Mouse (Mus musculus): ENCODE measurements at regions not wholly inside any gene's neighbourhood (a gene's known extent, or its start where the extent isn't known, plus 50 kb on each side); places are given as distances from the start of the nearest gene placed in this dataset.

- no peak overlapping the region for H3K4me3 ChIP-seq (ENCODE audit: low read depth, low read length)
- DNase-seq (ENCODE audit: low spot score) = no peak
- no peak overlapping the region for H3K4me2 ChIP-seq (replicated peaks; ENCODE audit: low read depth, low read length)
- H3K4me1 ChIP-seq (replicated peaks; ENCODE audit: control insufficient read depth, insufficient read depth, low read length) = no peaks in the 10 kb centered on the region
- no peak overlapping the region for H3K27ac ChIP-seq (ENCODE audit: low read depth, low read length)
- no peak overlapping the region for H3K9ac ChIP-seq (ENCODE audit: low read depth, low read length)
- H3K36me3 ChIP-seq (ENCODE audit: control insufficient read depth, insufficient read depth, low read length) = no peaks in the 10 kb centered on the region
- no peaks in the 10 kb centered on the region for H3K27me3 ChIP-seq (ENCODE audit: control insufficient read depth, insufficient read depth, low read length)
- no peaks in the 10 kb centered on the region for H3K9me3 ChIP-seq (ENCODE audit: control insufficient read depth, low read length)
- ATAC-seq (ENCODE audit: low FRiP score) = no peak
- 90% methylated on average over 5 of the region's 5 CpGs for WGBS
Observed at GRCm38 (mm10) chr8:101564447-101564846, 1221.0 kb downstream of the Cdh11 start.

DNA sequence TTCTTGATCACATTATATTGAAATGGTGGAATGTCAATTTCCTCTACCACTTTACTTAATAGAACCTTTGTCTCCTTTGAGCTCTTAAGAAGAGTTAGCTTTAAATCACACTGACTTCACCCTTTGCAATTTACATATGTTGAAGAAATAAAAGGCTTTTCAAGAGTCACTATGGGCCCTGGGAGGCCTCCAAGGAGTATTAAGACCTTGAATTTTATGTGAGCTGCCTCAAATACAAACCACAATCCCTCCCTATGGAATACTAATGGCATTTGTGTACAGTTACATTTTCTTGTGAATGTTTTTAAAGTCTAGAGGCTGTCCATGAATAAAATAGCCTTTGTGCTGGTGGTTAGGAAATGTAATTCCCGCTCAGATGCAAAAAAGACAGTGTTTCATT is 1262.7 kb downstream of the Cdh11 start:
- no peaks in the 10 kb centered on the region for H3K27me3 ChIP-seq (ENCODE audit: control insufficient read depth, insufficient read depth, low read length)
- H3K36me3 ChIP-seq (ENCODE audit: control insufficient read depth, insufficient read depth, low read length) = no peaks in the 10 kb centered on the region
- 82% methylated on average over 1 of the region's 1 CpGs for WGBS
- no peaks in the 10 kb centered on the region for H3K9me3 ChIP-seq (ENCODE audit: control insufficient read depth, low read length)
- no peak for DNase-seq (ENCODE audit: low spot score)
- H3K4me2 ChIP-seq (replicated peaks; ENCODE audit: low read depth, low read length) = no peak overlapping the region
- no peak for ATAC-seq (ENCODE audit: low FRiP score)
- H3K9ac ChIP-seq (ENCODE audit: low read depth, low read length) = no peak overlapping the region
- no peak overlapping the region for H3K27ac ChIP-seq (ENCODE audit: low read depth, low read length)
- H3K4me3 ChIP-seq (ENCODE audit: low read depth, low read length) = no peak overlapping the region
- H3K4me1 ChIP-seq (replicated peaks; ENCODE audit: control insufficient read depth, insufficient read depth, low read length) = no peaks in the 10 kb centered on the region

GRCm38 (mm10) chr8:101478554-101479314 is 1306.7 kb downstream of the Cdh11 start:
- DNase-seq (ENCODE audit: low spot score) (no peak), ATAC-seq (ENCODE audit: low FRiP score) (no peak)
- no peak overlapping the region for H3K4me3 ChIP-seq (ENCODE audit: low read depth, low read length)
- no peaks in the 10 kb centered on the region for H3K36me3 ChIP-seq (ENCODE audit: control insufficient read depth, insufficient read depth, low read length)
- no peak overlapping the region for H3K27ac ChIP-seq (ENCODE audit: low read depth, low read length)
- 87% methylated on average over 2 of the region's 2 CpGs for WGBS
- no peaks in the 10 kb centered on the region for H3K9me3 ChIP-seq (ENCODE audit: control insufficient read depth, low read length)
- H3K4me1 ChIP-seq (replicated peaks; ENCODE audit: control insufficient read depth, insufficient read depth, low read length) = no peaks in the 10 kb centered on the region
- no peak overlapping the region for H3K9ac ChIP-seq (ENCODE audit: low read depth, low read length)
- no peaks in the 10 kb centered on the region for H3K27me3 ChIP-seq (ENCODE audit: control insufficient read depth, insufficient read depth, low read length)
- H3K4me2 ChIP-seq (replicated peaks; ENCODE audit: low read depth, low read length) = no peak overlapping the region

GRCm38 (mm10) chr8:101466363-101466762 is 1319.1 kb downstream of the Cdh11 start:
- Histone ChIP-seq H3K9me3 (ENCODE audit: control insufficient read depth, low read length) (no peaks in the 10 kb centered on the region), H3K27ac (ENCODE audit: low read depth, low read length) (no peak overlapping the region), H3K4me3 (ENCODE audit: low read depth, low read length) (no peak overlapping the region), H3K27me3 (ENCODE audit: control insufficient read depth, insufficient read depth, low read length) (no peaks in the 10 kb centered on the region), H3K4me1 (replicated peaks; ENCODE audit: control insufficient read depth, insufficient read depth, low read length) (no peaks in the 10 kb centered on the region), H3K9ac (ENCODE audit: low read depth, low read length) (no peak overlapping the region), H3K36me3 (ENCODE audit: control insufficient read depth, insufficient read depth, low read length) (no peaks in the 10 kb centered on the region), H3K4me2 (replicated peaks; ENCODE audit: low read depth, low read length) (no peak overlapping the region)
- DNase-seq (ENCODE audit: low spot score) (no peak), ATAC-seq (ENCODE audit: low FRiP score) (no peak)
- WGBS = 74% methylated on average over 3 of the region's 3 CpGs

DNA sequence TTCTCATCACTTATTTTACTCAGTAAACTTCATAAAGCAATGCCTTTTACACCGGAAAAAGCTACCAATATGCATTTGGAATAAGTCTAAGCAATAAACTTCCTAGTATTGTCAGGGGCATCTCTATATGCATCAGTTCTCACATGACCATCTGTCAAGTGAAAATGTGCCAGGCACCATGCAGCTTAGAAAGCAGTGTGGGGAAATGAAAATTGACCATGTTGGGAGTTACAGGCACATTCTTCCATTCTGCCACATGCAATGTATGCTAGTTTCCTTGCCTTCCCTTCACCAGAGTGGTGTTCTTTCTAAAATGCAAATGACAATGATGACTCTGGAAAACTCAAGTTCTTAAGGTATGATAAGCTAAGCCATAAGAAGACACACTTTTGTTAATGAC is 1322.9 kb downstream of the Cdh11 start:
- Histone ChIP-seq H3K27me3 (ENCODE audit: control insufficient read depth, insufficient read depth, low read length) (no peaks in the 10 kb centered on the region), H3K4me1 (replicated peaks; ENCODE audit: control insufficient read depth, insufficient read depth, low read length) (no peaks in the 10 kb centered on the region), H3K9me3 (ENCODE audit: control insufficient read depth, low read length) (no peaks in the 10 kb centered on the region), H3K27ac (ENCODE audit: low read depth, low read length) (no peak overlapping the region), H3K4me3 (ENCODE audit: low read depth, low read length) (no peak overlapping the region), H3K9ac (ENCODE audit: low read depth, low read length) (no peak overlapping the region), H3K4me2 (replicated peaks; ENCODE audit: low read depth, low read length) (no peak overlapping the region), H3K36me3 (ENCODE audit: control insufficient read depth, insufficient read depth, low read length) (no peaks in the 10 kb centered on the region)
- no peak for ATAC-seq (ENCODE audit: low FRiP score)
- no peak for DNase-seq (ENCODE audit: low spot score)
- WGBS = 93% methylated on average over 1 of the region's 1 CpGs

- no peak for DNase-seq (ENCODE audit: low spot score)
- H3K27ac ChIP-seq (ENCODE audit: low read depth, low read length) = no peak overlapping the region
- WGBS = 96% methylated on average over 1 of the region's 1 CpGs
Observed at GRCm38 (mm10) chr8:101444730-101445129, 1340.7 kb downstream of the Cdh11 start.

DNA sequence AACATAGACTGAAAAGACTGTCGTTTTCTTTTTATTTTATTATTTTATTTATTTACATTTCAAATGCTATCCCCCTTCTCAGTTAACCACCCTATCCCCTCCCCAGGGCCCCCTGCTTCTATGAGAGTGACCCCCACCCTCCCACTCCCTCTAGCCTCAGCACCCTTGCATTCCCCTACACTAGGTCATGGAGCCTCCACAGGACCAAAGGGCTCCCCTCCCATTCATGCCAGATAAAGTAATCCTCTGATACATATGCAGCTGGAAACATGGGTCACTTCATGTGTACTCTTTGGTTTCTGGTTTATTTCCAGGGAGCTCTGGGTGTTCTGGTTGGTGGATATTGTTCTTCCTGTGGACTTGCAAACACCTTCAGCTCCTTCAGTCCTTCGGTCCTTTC is 1342.9 kb downstream of the Cdh11 start:
- no peak overlapping the region for H3K4me3 ChIP-seq (ENCODE audit: low read depth, low read length)
- no peak overlapping the region for H3K4me2 ChIP-seq (replicated peaks; ENCODE audit: low read depth, low read length)
- DNase-seq (ENCODE audit: low spot score) (no peak), ATAC-seq (ENCODE audit: low FRiP score) (0 out of 2 replicates have a peak, but pooled peaks have one; percentile 33)
- H3K27ac ChIP-seq (ENCODE audit: low read depth, low read length) = no peak overlapping the region
- no peaks in the 10 kb centered on the region for H3K9me3 ChIP-seq (ENCODE audit: control insufficient read depth, low read length)
- no peaks in the 10 kb centered on the region for H3K4me1 ChIP-seq (replicated peaks; ENCODE audit: control insufficient read depth, insufficient read depth, low read length)
- H3K9ac ChIP-seq (ENCODE audit: low read depth, low read length) = no peak overlapping the region
- WGBS = 87% methylated on average over 2 of the region's 2 CpGs
- no peaks in the 10 kb centered on the region for H3K27me3 ChIP-seq (ENCODE audit: control insufficient read depth, insufficient read depth, low read length)
- no peaks in the 10 kb centered on the region for H3K36me3 ChIP-seq (ENCODE audit: control insufficient read depth, insufficient read depth, low read length)

More at GRCm38 (mm10) chr8:101444730-101445129, 1340.7 kb downstream of the Cdh11 start:
- Histone ChIP-seq H3K4me1 (replicated peaks; ENCODE audit: control insufficient read depth, insufficient read depth, low read length) (no peaks in the 10 kb centered on the region), H3K36me3 (ENCODE audit: control insufficient read depth, insufficient read depth, low read length) (no peaks in the 10 kb centered on the region), H3K4me2 (replicated peaks; ENCODE audit: low read depth, low read length) (no peak overlapping the region), H3K27me3 (ENCODE audit: control insufficient read depth, insufficient read depth, low read length) (no peaks in the 10 kb centered on the region), H3K9ac (ENCODE audit: low read depth, low read length) (no peak overlapping the region), H3K4me3 (ENCODE audit: low read depth, low read length) (no peak overlapping the region), H3K9me3 (ENCODE audit: control insufficient read depth, low read length) (no peaks in the 10 kb centered on the region)
- ATAC-seq (ENCODE audit: low FRiP score) = no peak

DNA sequence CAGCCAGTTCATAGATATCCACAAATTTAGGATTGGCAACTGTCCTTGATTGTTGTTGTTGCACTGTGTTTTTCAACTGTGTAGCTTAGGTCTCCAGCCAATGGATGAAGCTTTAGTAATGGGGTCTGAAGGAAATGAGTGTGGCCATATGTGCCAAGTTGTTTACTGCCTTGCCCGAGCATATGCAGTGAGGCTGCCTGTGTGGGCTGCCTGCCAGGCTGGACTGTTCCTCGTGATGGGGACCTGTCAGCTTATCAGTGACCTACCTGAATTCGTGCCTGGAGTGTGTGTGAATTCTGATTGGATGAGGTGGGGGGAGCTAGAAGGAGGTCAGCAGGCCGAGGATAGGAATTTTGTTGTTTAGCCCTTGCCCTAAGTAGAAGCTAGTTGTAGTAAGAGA is 1349.8 kb downstream of the Cdh11 start:
- Histone ChIP-seq H3K27me3 (ENCODE audit: control insufficient read depth, insufficient read depth, low read length) (no peaks in the 10 kb centered on the region), H3K9ac (ENCODE audit: low read depth, low read length) (no peak overlapping the region), H3K36me3 (ENCODE audit: control insufficient read depth, insufficient read depth, low read length) (no peaks in the 10 kb centered on the region), H3K4me1 (replicated peaks; ENCODE audit: control insufficient read depth, insufficient read depth, low read length) (no peaks in the 10 kb centered on the region), H3K4me2 (replicated peaks; ENCODE audit: low read depth, low read length) (no peak overlapping the region), H3K9me3 (ENCODE audit: control insufficient read depth, low read length) (no peaks in the 10 kb centered on the region), H3K27ac (ENCODE audit: low read depth, low read length) (no peak overlapping the region), H3K4me3 (ENCODE audit: low read depth, low read length) (no peak overlapping the region)
- no peak for DNase-seq (ENCODE audit: low spot score)
- 68% methylated on average over 4 of the region's 4 CpGs for WGBS
- no peak for ATAC-seq (ENCODE audit: low FRiP score)

All from hindbrain, embryonic 11.5 days (tissue).